Mouse (Mus musculus) MEL (cell line): Measurements from ENCODE around the gene Ptprk. TPM values are rescaled to one million over a fixed set of nuclear protein-coding genes. Genes with fewer than 3 reads are reported as not detected.

Source experiments
- DNase-seq: peaks from one replicate; pipeline ENCODE4 v3.0.0; 2011; ENCODE audit warnings: low read depth, low spot score
- H3K27ac ChIP-seq: 2 replicates; pipeline ENCODE4 v1.5.1; 2012; ENCODE audit warnings: low read depth, mild to moderate bottlenecking, control low read depth, low read length, moderate library complexity; ENCODE audit not compliant: control insufficient read depth
- H3K27me3 ChIP-seq, 2 experiments: fragments of 150-350 bp in 1 of 2; sonication (generic) in 1 of 2; 2 replicates each; pipeline ENCODE4 v1.6.1; 2012; ENCODE audit warnings: low read length in 2 of 2, mild to moderate bottlenecking in 2 of 2, improper control_type of control experiment in 1 of 2, moderate library complexity in 1 of 2; ENCODE audit not compliant: insufficient read depth in 2 of 2, control insufficient read depth in 1 of 2
- H3K36me3 ChIP-seq, 2 experiments: 2 replicates each; pipeline ENCODE4 v1.6.1; 2012 to 2014; ENCODE audit warnings: low read length in 2 of 2, improper control_type of control experiment in 1 of 2, inconsistent platforms in 1 of 2, mild to moderate bottlenecking in 1 of 2; ENCODE audit not compliant: insufficient read depth in 2 of 2, control insufficient read depth in 1 of 2
- H3K4me1 ChIP-seq, 2 experiments: fragments of 150-350 bp in 1 of 2; sonication (generic) in 1 of 2; 2 replicates each; pipeline ENCODE4 v1.6.1; 2012; ENCODE audit warnings: low read length in 2 of 2, improper control_type of control experiment in 1 of 2, mild to moderate bottlenecking in 1 of 2; ENCODE audit not compliant: insufficient read depth in 2 of 2, control insufficient read depth in 1 of 2
- H3K4me3 ChIP-seq, 2 experiments: fragments of 150-350 bp in 1 of 2; sonication (generic) in 1 of 2; 2 replicates each; pipeline ENCODE4 v1.5.1; 2012; ENCODE audit warnings: low read depth in 2 of 2, low read length in 2 of 2, mild to moderate bottlenecking in 2 of 2, moderate library complexity in 2 of 2, control low read depth in 1 of 2, improper control_type of control experiment in 1 of 2; ENCODE audit not compliant: control insufficient read depth in 1 of 2, insufficient read depth in 1 of 2
- H3K79me2 ChIP-seq: 2 replicates; pipeline ENCODE4 v1.6.1; 2012; ENCODE audit warnings: mild to moderate bottlenecking, low read length, moderate library complexity; ENCODE audit not compliant: control insufficient read depth, poor library complexity, insufficient read depth
- H3K9ac ChIP-seq: 2 replicates; pipeline ENCODE4 v1.6.1; 2012; ENCODE audit warnings: low read depth, mild to moderate bottlenecking, control low read depth, low read length, moderate library complexity; ENCODE audit not compliant: control insufficient read depth, poor library complexity, severe bottlenecking
- H3K9me3 ChIP-seq: fragments of 150-350 bp; sonication (generic); replicated peaks from 2 replicates; pipeline ENCODE4 v1.6.1; 2012; ENCODE audit warnings: mild to moderate bottlenecking, low read length, improper control_type of control experiment, moderate library complexity; ENCODE audit not compliant: insufficient read depth
- BHLHE40 ChIP-seq: IDR thresholded peaks from 2 replicates; pipeline ENCODE4 v1.6.1; 2012; ENCODE audit warnings: low read depth, mild to moderate bottlenecking, inconsistent platforms, low read length, improper control_type of control experiment, borderline replicate concordance
- CHD2 ChIP-seq: IDR thresholded peaks from 2 replicates; pipeline ENCODE4 v1.6.1; 2011; ENCODE audit warnings: low read length, improper control_type of control experiment
- ELF1 ChIP-seq: IDR thresholded peaks from 2 replicates; pipeline ENCODE4 v1.6.1; 2014; ENCODE audit warnings: low read depth, mild to moderate bottlenecking, inconsistent platforms, low read length, improper control_type of control experiment, moderate library complexity
- GABPA ChIP-seq: IDR thresholded peaks from 2 replicates; pipeline ENCODE4 v1.6.1; 2012; ENCODE audit warnings: low read depth, mild to moderate bottlenecking, inconsistent platforms, low read length, improper control_type of control experiment, moderate library complexity
- JUND ChIP-seq: IDR thresholded peaks from 2 replicates; pipeline ENCODE4 v1.6.1; 2011; ENCODE audit warnings: low read depth, mild to moderate bottlenecking, improper control_type of control experiment, low read length
- MAFK ChIP-seq: IDR thresholded peaks from 2 replicates; pipeline ENCODE4 v1.6.1; 2011; ENCODE audit warnings: low read depth, mild to moderate bottlenecking, low read length, improper control_type of control experiment, borderline replicate concordance
- MAX ChIP-seq: IDR thresholded peaks from 2 replicates; pipeline ENCODE4 v1.6.1; 2011; ENCODE audit warnings: low read length, improper control_type of control experiment
- MAZ ChIP-seq: IDR thresholded peaks from 2 replicates; pipeline ENCODE4 v1.6.1; 2012; ENCODE audit warnings: low read depth, mild to moderate bottlenecking, inconsistent platforms, low read length, improper control_type of control experiment
- MXI1 ChIP-seq: IDR thresholded peaks from 2 replicates; pipeline ENCODE4 v1.6.1; 2011; ENCODE audit warnings: mild to moderate bottlenecking, low read depth, low read length, improper control_type of control experiment
- NELFE ChIP-seq: IDR thresholded peaks from 2 replicates; pipeline ENCODE4 v1.6.1; 2011; ENCODE audit warnings: low read depth, low read length, improper control_type of control experiment
- NRF1 ChIP-seq: IDR thresholded peaks from 2 replicates; pipeline ENCODE4 v1.6.1; 2014; ENCODE audit warnings: low read depth, mild to moderate bottlenecking, inconsistent platforms, low read length, improper control_type of control experiment, moderate library complexity; ENCODE audit not compliant: poor library complexity, insufficient read depth, severe bottlenecking
- POLR2A ChIP-seq, 2 experiments: IDR thresholded peaks; 2 replicates each; pipeline ENCODE4 v1.6.1; 2011 to 2012; ENCODE audit warnings: low read length in 2 of 2, mild to moderate bottlenecking in 2 of 2, control low read depth in 1 of 2, improper control_type of control experiment in 1 of 2, low read depth in 1 of 2, moderate library complexity in 1 of 2; ENCODE audit not compliant: control insufficient read depth in 1 of 2, insufficient read depth in 1 of 2, poor library complexity in 1 of 2
- POLR2AphosphoS2 ChIP-seq: IDR thresholded peaks from 2 replicates; pipeline ENCODE4 v1.6.1; 2011; ENCODE audit warnings: low read length, improper control_type of control experiment
- RAD21 ChIP-seq: IDR thresholded peaks from 2 replicates; pipeline ENCODE4 v1.6.1; 2011; ENCODE audit warnings: mild to moderate bottlenecking, low read depth, low read length, improper control_type of control experiment
- TBP ChIP-seq: IDR thresholded peaks from 2 replicates; pipeline ENCODE4 v1.8.0; 2011; ENCODE audit warnings: low read depth, low read length, improper control_type of control experiment
- TCF12 ChIP-seq: IDR thresholded peaks from 2 replicates; pipeline ENCODE4 v1.6.1; 2014; ENCODE audit warnings: low read depth, mild to moderate bottlenecking, inconsistent platforms, low read length, improper control_type of control experiment, moderate library complexity
- UBTF ChIP-seq: IDR thresholded peaks from 2 replicates; pipeline ENCODE4 v1.6.1; 2012; ENCODE audit warnings: low read depth, mild to moderate bottlenecking, inconsistent platforms, low read length, improper control_type of control experiment, moderate library complexity, borderline replicate concordance; ENCODE audit not compliant: insufficient read depth
- polyA plus RNA-seq, 2 experiments: library from polyadenylated mRNA; stranded (reverse) in 1 of 2; unstranded in 1 of 2; fragments of >175 nt in 1 of 2; fragments of >200 nt in 1 of 2; gene quantifications; 2 replicates each; pipeline versions ENCODE4 v1.2.1 to v1.2.4; 2012; ENCODE audit warnings: low replicate concordance in 2 of 2, low read depth in 1 of 2; ENCODE audit not compliant: insufficient read length in 2 of 2, insufficient read depth in 1 of 2, missing spikeins in 1 of 2
- total RNA-seq: library from RNA; depleted of rRNA; stranded (reverse); fragments of 300-350 nt; gene quantifications from 2 replicates; pipeline ENCODE4 v1.2.3, GENCODE M21; 2012

The Ptprk gene
- total and polyA plus RNA-seq, 3 experiments: under 0.01 TPM; not detected in 2

- Histone ChIP-seq H3K27me3 (no peaks in the 10 kb centered on the region), H3K4me1 (no peaks in the 10 kb centered on the region), H3K36me3 (no peaks in the 10 kb centered on the region), H3K9me3 (no peaks in the 10 kb centered on the region), H3K4me3 (no peak overlapping the region), H3K79me2 (no peaks in the 10 kb centered on the region), H3K9ac (no peak overlapping the region), H3K27ac (no peak overlapping the region)
- DNase-seq: no peak
- no peak for TF ChIP-seq ELF1
Measured at GRCm38 (mm10) chr10:28366065-28366677, 291.6 kb downstream of the Ptprk start.

- H3K27me3 ChIP-seq: no peaks in the 10 kb centered on the region
- TF ChIP-seq JUND (no peak), CHD2 (no peak), BHLHE40 (no peak), MAZ (no peak), NELFE (no peak), MAFK (no peak), MAX (no peak), UBTF (no peak), TBP (no peak), GABPA (no peak), MXI1 (no peak), RAD21 (no peak), TCF12 (no peak), POLR2AphosphoS2 (no peak)
- TF ChIP-seq, all 39 proteins: peak for 0
- no peak for DNase-seq
- no peak overlapping the region for H3K27ac ChIP-seq
- no peaks in the 10 kb centered on the region for H3K36me3 ChIP-seq
- no peak overlapping the region for H3K9ac ChIP-seq
- H3K4me3 ChIP-seq: no peak overlapping the region
- H3K4me1 ChIP-seq: no peaks in the 10 kb centered on the region
- H3K79me2 ChIP-seq: no peaks in the 10 kb centered on the region
- H3K9me3 ChIP-seq: no peaks in the 10 kb centered on the region
Measured at GRCm38 (mm10) chr10:28369808-28370207, 295.2 kb downstream of the Ptprk start.

GRCm38 (mm10) chr10:28374874-28375273, 300.3 kb downstream of the Ptprk start:
- Histone ChIP-seq H3K36me3 (no peaks in the 10 kb centered on the region), H3K79me2 (no peaks in the 10 kb centered on the region), H3K27ac (no peak overlapping the region), H3K9me3 (no peaks in the 10 kb centered on the region), H3K4me1 (no peaks in the 10 kb centered on the region), H3K4me3 (no peak overlapping the region), H3K9ac (no peak overlapping the region), H3K27me3 (no peaks in the 10 kb centered on the region)
- TF ChIP-seq NRF1: no peak
- no peak for TF ChIP-seq CHD2
- no peak for TF ChIP-seq POLR2A (IDR thresholded peaks at IDR 0.05; ENCODE audit: control insufficient read depth in 1 of 2, insufficient read depth in 1 of 2, low read depth in 1 of 2, low read length in 2 of 2, poor library complexity in 1 of 2)
- no peak for TF ChIP-seq TBP
- no peak for TF ChIP-seq JUND
- DNase-seq: no peak
